In the genomic region with DNA sequence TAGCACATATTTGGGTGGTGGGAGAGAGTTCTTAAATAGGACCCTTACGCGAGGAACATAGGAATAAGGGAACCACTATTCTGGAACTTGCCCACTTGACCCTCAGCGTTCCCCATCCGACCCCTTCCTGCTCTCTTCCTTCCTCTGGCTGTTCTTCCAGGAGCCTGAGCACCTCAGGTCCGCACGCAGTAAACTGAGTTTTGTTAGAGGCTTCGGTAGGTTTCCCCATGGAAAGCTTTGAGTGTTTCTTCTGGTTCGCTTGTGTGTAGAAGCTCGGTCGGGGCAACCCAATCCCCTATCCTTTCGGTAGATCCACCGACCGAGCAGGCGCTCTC, we compare ENCODE assay signal across 9 mouse cellular contexts. TPM values are rescaled to one million over a fixed set of nuclear protein-coding genes. Genes with fewer than 3 reads are reported as not detected.
DNase-seq lines count a peak whose midpoint lies in the region; ATAC-seq lines count a peak whose summit lies in the region.
"Had no signal": no experiment of that assay in that cellular context is flagged by ENCODE, and none has a peak within 500 bp of the region (broad histone marks: within the 10 kb centered on the region; RNA-seq: fewer than 3 reads in every experiment).

No protein-coding gene starts in this region.

- peaks cover 13% of the 10 kb centered on the region for H3K4me1 ChIP-seq in kidney, embryonic 14.5 days (ENCODE audit: control insufficient read depth, insufficient read depth, low read length)
- H3K4me1 ChIP-seq in embryonic facial prominence, embryonic 11.5 days (ENCODE audit: control insufficient read depth, insufficient read depth, low read length): no peaks in the 10 kb centered on the region
- H3K4me1 ChIP-seq in hindbrain, embryonic 16.5 days (ENCODE audit: control insufficient read depth, insufficient read depth, low read depth, low read length): peaks cover 11% of the 10 kb centered on the region
- peaks cover 24% of the 10 kb centered on the region for H3K4me1 ChIP-seq in midbrain, embryonic 15.5 days

- 3% methylated on average over 14 of the region's 14 CpGs for WGBS in kidney, embryonic 14.5 days
- under 1% methylated on average over 14 of the region's 14 CpGs for WGBS in embryonic facial prominence, embryonic 11.5 days
- WGBS in hindbrain, embryonic 16.5 days: under 1% methylated on average over 14 of the region's 14 CpGs
- WGBS in midbrain, embryonic 15.5 days: 2% methylated on average over 14 of the region's 14 CpGs

- H3K9ac ChIP-seq in kidney, embryonic 14.5 days (ENCODE audit: low read depth, low read length): peak overlapping the region; percentile 63
- H3K9ac ChIP-seq in embryonic facial prominence, embryonic 11.5 days (replicated peaks; ENCODE audit: low read length): peak overlapping the region; percentile 65
- H3K9ac ChIP-seq in hindbrain, embryonic 16.5 days (ENCODE audit: low read depth, low read length): peak overlapping the region; percentile 49
- peak overlapping the region; percentile 66; the same call in 1 of the 2 replicates for H3K9ac ChIP-seq in midbrain, embryonic 15.5 days

- no peaks in the 10 kb centered on the region for H3K36me3 ChIP-seq in kidney, embryonic 14.5 days (ENCODE audit: control insufficient read depth, insufficient read depth, low read length)
- no peaks in the 10 kb centered on the region for H3K36me3 ChIP-seq in embryonic facial prominence, embryonic 11.5 days (replicated peaks; ENCODE audit: control insufficient read depth, insufficient read depth, low read depth, low read length)
- no peaks in the 10 kb centered on the region for H3K36me3 ChIP-seq in hindbrain, embryonic 16.5 days (ENCODE audit: control insufficient read depth, insufficient read depth, low read length)
- H3K36me3 ChIP-seq in midbrain, embryonic 15.5 days (replicated peaks): no peaks in the 10 kb centered on the region

- peak overlapping the region; percentile 60 for H3K4me3 ChIP-seq in kidney, embryonic 14.5 days (ENCODE audit: low read length)
- peak overlapping the region; percentile 46 for H3K4me3 ChIP-seq in embryonic facial prominence, embryonic 11.5 days (ENCODE audit: low read depth, low read length)
- peak overlapping the region; percentile 68 for H3K4me3 ChIP-seq in hindbrain, embryonic 16.5 days (ENCODE audit: low read length)
- peak overlapping the region; percentile 62 for H3K4me3 ChIP-seq in midbrain, embryonic 15.5 days

- H3K9me3 ChIP-seq in kidney, embryonic 14.5 days (ENCODE audit: control insufficient read depth, low read length): no peaks in the 10 kb centered on the region
- no peaks in the 10 kb centered on the region for H3K9me3 ChIP-seq in embryonic facial prominence, embryonic 11.5 days (replicated peaks; ENCODE audit: control insufficient read depth, low read length)
- H3K9me3 ChIP-seq in hindbrain, embryonic 16.5 days (ENCODE audit: control insufficient read depth, low read length): no peaks in the 10 kb centered on the region
- H3K9me3 ChIP-seq in midbrain, embryonic 15.5 days: no peaks in the 10 kb centered on the region

- peak overlapping the region; percentile 55; the same call in 1 of the 2 replicates for H3K27ac ChIP-seq in kidney, embryonic 14.5 days (ENCODE audit: low read depth, low read length)
- peak overlapping the region; percentile 28; the same call in 1 of the 2 replicates for H3K27ac ChIP-seq in embryonic facial prominence, embryonic 11.5 days (replicated peaks; ENCODE audit: low read depth, low read length)
- H3K27ac ChIP-seq in hindbrain, embryonic 16.5 days (ENCODE audit: low read depth, low read length): peak overlapping the region; percentile 5; the same call in 1 of the 2 replicates
- H3K27ac ChIP-seq in midbrain, embryonic 15.5 days: 0 out of 2 replicates have a peak overlapping the region, but pooled peaks have one; percentile 95

- no peak for DNase-seq in kidney, adult 18-20 months
- peak; percentile 6 for DNase-seq in embryonic facial prominence, embryonic 11.5 days (ENCODE audit: low spot score)
- DNase-seq in yolk sac, embryonic 10.5 days (ENCODE audit: low spot score): no peak
- no peak for DNase-seq in adrenal gland, postnatal 36 days
- no peak for DNase-seq in B cell, adult 2 months

- ATAC-seq in kidney, embryonic 14.5 days (ENCODE audit: low FRiP score, low TSS enrichment): no peak
- no peak for ATAC-seq in embryonic facial prominence, embryonic 11.5 days (replicated peaks; ENCODE audit: insufficient number of reproducible peaks, low FRiP score, low TSS enrichment, low read depth)
- ATAC-seq in hindbrain, embryonic 16.5 days: no peak
- no peak for ATAC-seq in midbrain, embryonic 15.5 days (replicated peaks)

- H3K4me2 ChIP-seq in kidney, embryonic 14.5 days (replicated peaks; ENCODE audit: low read depth, low read length): peak overlapping the region; percentile 95
- peak overlapping the region; percentile 92 for H3K4me2 ChIP-seq in embryonic facial prominence, embryonic 11.5 days (ENCODE audit: low read depth, low read length)
- H3K4me2 ChIP-seq in hindbrain, embryonic 16.5 days (ENCODE audit: low read length): peak overlapping the region; percentile 80
- peak overlapping the region; percentile 98 for H3K4me2 ChIP-seq in midbrain, embryonic 15.5 days

- H3K27me3 ChIP-seq in kidney, embryonic 14.5 days (ENCODE audit: control insufficient read depth, insufficient read depth, low read length): no peaks in the 10 kb centered on the region
- H3K27me3 ChIP-seq in embryonic facial prominence, embryonic 11.5 days (ENCODE audit: control insufficient read depth, insufficient read depth, low read length): no peaks in the 10 kb centered on the region
- no peaks in the 10 kb centered on the region for H3K27me3 ChIP-seq in hindbrain, embryonic 16.5 days (replicated peaks; ENCODE audit: control insufficient read depth, insufficient read depth, low read length)
- H3K27me3 ChIP-seq in midbrain, embryonic 15.5 days (replicated peaks): no peaks in the 10 kb centered on the region

RNA-seq across cellular contexts. Expression of a gene that starts 11.8 kb away (rescaled TPM):
- 9.4 and 10.0 TPM in 2 replicates for polyA plus RNA-seq in kidney, embryonic 14.5 days (2014; fragmentation: Nextera tagmentation; extraction: Ambion mirVana)
- 6.6 and 9.2 TPM in 2 replicates for polyA plus RNA-seq in embryonic facial prominence, embryonic 11.5 days (2014; fragmentation: Nextera tagmentation; extraction: Ambion mirVana)
- polyA plus RNA-seq in hindbrain, embryonic 16.5 days (2015; fragmentation: Nextera tagmentation; extraction: Ambion mirVana): 6.1 and 8.2 TPM in 2 replicates
- polyA plus RNA-seq in midbrain, embryonic 15.5 days (2015; fragmentation: Nextera tagmentation; extraction: Ambion mirVana): 8.1 and 11.8 TPM in 2 replicates
- total RNA-seq in adrenal gland, postnatal 36 days (2021): 1 to 10 TPM; 1.4 to 1.9 TPM

RNA-seq across cellular contexts. Expression of a gene that starts 23.1 kb away (rescaled TPM):
- 10.5 and 11.4 TPM in 2 replicates for polyA plus RNA-seq in kidney, embryonic 14.5 days (2014; fragmentation: Nextera tagmentation; extraction: Ambion mirVana)
- polyA plus RNA-seq in embryonic facial prominence, embryonic 11.5 days (2014; fragmentation: Nextera tagmentation; extraction: Ambion mirVana): 15.5 and 16.9 TPM in 2 replicates
- polyA plus RNA-seq in hindbrain, embryonic 16.5 days (2015; fragmentation: Nextera tagmentation; extraction: Ambion mirVana): 4.4 and 5.8 TPM in 2 replicates
- 8.1 and 9.0 TPM in 2 replicates for polyA plus RNA-seq in midbrain, embryonic 15.5 days (2015; fragmentation: Nextera tagmentation; extraction: Ambion mirVana)
- total RNA-seq in adrenal gland, postnatal 36 days (2021): 1 to 10 TPM; 2.8 to 4.4 TPM

RNA-seq across cellular contexts. Expression of a gene that starts 29.0 kb away (rescaled TPM):
- polyA plus RNA-seq in kidney, embryonic 14.5 days (2014; fragmentation: Nextera tagmentation; extraction: Ambion mirVana): not detected in 2 replicates
- polyA plus RNA-seq in embryonic facial prominence, embryonic 11.5 days (2014; fragmentation: Nextera tagmentation; extraction: Ambion mirVana): not detected in 2 replicates
- not detected in 2 replicates for polyA plus RNA-seq in hindbrain, embryonic 16.5 days (2015; fragmentation: Nextera tagmentation; extraction: Ambion mirVana)
- polyA plus RNA-seq in midbrain, embryonic 15.5 days (2015; fragmentation: Nextera tagmentation; extraction: Ambion mirVana): not detected in 2 replicates
- not detected for total RNA-seq in adrenal gland, postnatal 36 days (2021)
- total RNA-seq: left cerebral cortex, adult 8-10 months had no signal

RNA-seq across cellular contexts. Expression of a gene that starts 29.3 kb away (rescaled TPM):
- 58.7 and 74.9 TPM in 2 replicates for polyA plus RNA-seq in kidney, embryonic 14.5 days (2014; fragmentation: Nextera tagmentation; extraction: Ambion mirVana)
- polyA plus RNA-seq in embryonic facial prominence, embryonic 11.5 days (2014; fragmentation: Nextera tagmentation; extraction: Ambion mirVana): 40.8 and 44.3 TPM in 2 replicates
- 37.5 and 42.9 TPM in 2 replicates for polyA plus RNA-seq in hindbrain, embryonic 16.5 days (2015; fragmentation: Nextera tagmentation; extraction: Ambion mirVana)
- 49.9 and 53.1 TPM in 2 replicates for polyA plus RNA-seq in midbrain, embryonic 15.5 days (2015; fragmentation: Nextera tagmentation; extraction: Ambion mirVana)
- 10 to 100 TPM; 46.8 to 47.7 TPM for total RNA-seq in adrenal gland, postnatal 36 days (2021)

Comparison
In these comparisons a context has a peak if more than half of its experiments do, and no peak if none do; other contexts are left out.
1. H3K27ac ChIP-seq: peak in every context shown above with its lines; median percentile 95 in midbrain, embryonic 15.5 days; 55 in kidney, embryonic 14.5 days; 28 in embryonic facial prominence, embryonic 11.5 days; 5 in hindbrain, embryonic 16.5 days.